Mouse (Mus musculus) megakaryocyte, embryonic 14.5 days (primary cell): ENCODE measurements around the gene Npy4r.

ENCODE experiments used
- FLI1 ChIP-seq: IDR thresholded peaks from 2 replicates; pipeline ENCODE4 v1.6.1; 2012; ENCODE audit warnings: low read length, inconsistent platforms, mixed read lengths
- GATA1 ChIP-seq: IDR thresholded peaks from 3 replicates; pipeline ENCODE4 v1.6.1; 2012; ENCODE audit warnings: mixed read lengths, low read length, inconsistent platforms, borderline replicate concordance

DNA sequence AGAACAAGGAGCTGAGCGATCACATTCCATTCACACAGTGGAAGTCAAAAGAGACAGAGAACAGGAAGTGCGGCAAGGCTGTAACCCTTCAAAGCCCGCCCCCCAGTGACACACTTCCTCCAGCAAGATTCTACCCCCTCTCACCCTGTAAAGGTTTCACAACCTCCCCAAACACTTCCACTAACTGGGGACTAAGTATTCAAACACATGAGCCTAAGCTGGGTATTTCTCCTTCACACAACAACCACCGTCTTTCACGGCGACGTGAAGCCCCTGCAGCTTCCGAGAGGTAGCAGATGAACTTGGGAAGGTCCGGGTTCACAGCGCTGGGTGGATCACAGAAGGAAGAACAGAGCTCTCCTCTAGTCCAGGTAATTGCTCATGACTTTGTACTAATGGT lies 9.4 kb downstream of the Npy4r start:
- TF ChIP-seq FLI1 (no peak), GATA1 (no peak)
